Mouse (Mus musculus) left cerebral cortex, adult 11 months (tissue): Measurements from ENCODE around the gene Dscam.
A peak's percentile ranks its signal among the peaks of the same experiment; 100 is the strongest.

Source experiments
- DNase-seq: peaks from one replicate; pipeline ENCODE4 v3.0.0; 2022; ENCODE audit warnings: low spot score

The Dscam gene

GRCm38 (mm10) chr16:96659275-96659674 lies 511.3 kb downstream of the Dscam start:
- DNase-seq = no peak

GRCm38 (mm10) chr16:96655548-96655947 lies 515.0 kb downstream of the Dscam start:
- DNase-seq = no peak

DNA sequence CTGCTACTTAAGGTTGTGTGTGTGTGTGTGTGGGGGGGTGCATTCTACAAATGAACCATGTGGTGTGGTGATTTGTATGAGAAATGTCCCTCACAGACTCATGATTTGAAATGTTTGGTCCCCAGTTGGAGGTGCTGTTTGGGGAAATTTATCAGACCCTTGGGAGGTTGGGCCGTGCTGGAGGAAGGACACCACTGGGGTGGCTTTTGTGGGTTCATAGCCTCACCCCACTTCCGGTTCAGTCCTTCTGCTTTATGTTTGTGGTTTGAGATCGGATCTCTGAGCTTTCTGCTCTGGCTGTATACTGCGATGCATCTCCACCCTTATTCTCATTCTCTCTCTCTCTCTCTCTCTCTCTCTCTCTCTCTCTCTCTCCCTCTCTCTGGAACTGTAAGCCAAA lies 516.5 kb downstream of the Dscam start:
- no peak for DNase-seq

- no peak for DNase-seq
These were observed 519.1 kb downstream of the Dscam start for GRCm38 (mm10) chr16:96651444-96651843.

DNA sequence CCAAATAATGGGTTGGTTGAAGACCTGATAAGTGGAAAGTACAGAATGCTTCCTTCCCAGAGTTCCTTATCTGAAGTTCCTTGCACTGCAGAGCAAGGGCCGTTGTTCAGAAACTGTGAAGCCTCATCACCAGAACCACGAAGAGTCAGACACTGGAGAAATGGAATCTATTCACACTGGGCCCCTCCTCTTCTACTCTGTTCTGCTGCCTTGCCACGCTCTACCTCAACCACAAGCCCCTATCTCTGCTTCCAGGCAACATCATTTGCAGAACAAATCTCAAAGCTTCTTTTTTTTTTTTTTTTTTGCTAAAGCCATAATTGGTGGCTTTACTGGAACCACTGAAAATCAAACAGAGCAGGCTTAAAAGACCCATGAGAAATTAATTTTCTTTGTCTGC lies 530.5 kb downstream of the Dscam start:
- DNase-seq = no peak

GRCm38 (mm10) chr16:96635916-96636315 lies 534.6 kb downstream of the Dscam start:
- DNase-seq = no peak

DNA sequence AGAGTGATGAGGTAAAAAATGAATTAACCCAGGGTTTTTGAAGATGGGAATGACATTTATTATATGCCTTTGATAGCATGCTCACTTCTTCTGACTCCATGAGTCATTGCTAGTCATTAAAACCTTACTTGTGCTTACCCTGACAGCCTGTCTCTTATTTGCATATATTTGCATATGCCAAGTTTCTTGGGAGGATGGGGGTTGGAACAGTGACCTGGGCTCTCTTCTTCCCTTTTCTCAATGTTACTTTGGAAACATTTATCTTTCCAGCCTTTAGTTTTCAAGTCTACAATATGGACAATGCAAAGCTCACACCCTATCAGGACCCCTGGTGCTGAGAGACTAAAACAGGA lies 535.8 kb downstream of the Dscam start:
- no peak for DNase-seq

DNA sequence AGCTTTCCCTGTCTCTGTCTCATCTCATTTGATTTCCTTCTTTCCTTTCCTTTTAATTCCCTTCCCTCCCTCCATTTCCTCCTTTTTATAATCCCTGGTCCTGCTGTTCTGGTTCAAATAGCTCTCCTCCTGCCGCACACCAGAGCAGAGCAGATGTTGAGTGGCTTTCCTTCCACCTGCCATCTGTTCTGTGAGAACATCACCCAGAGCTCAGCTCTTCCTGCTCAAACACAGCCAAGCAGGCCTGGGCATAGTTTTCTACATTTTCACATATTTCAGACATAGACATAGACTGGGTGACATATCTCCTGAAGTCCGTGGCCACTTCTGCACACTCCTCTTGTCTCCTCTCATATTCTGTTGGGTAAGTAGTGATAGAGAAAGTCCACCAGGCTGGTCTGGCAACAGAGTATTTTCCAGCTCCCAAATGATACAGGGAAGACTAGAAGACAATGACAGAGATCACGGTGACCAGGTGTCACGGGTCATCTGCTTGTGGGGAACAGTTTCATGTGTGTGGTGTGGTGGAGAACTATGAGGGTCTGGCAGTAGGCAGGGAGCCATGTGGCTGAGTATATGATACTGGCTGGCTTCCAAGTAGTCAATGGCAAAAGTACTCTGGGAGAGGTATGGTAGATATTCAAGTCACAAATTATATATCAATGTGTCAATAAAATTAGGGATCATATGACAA lies 536.3 kb downstream of the Dscam start:
- DNase-seq = peak; percentile 43

GRCm38 (mm10) chr16:96630241-96630640 lies 540.3 kb downstream of the Dscam start:
- no peak for DNase-seq

- DNase-seq = no peak
These were observed 540.9 kb downstream of the Dscam start for GRCm38 (mm10) chr16:96629623-96630022.

- no peak for DNase-seq
These were observed 545.1 kb downstream of the Dscam start for GRCm38 (mm10) chr16:96625468-96625867.

- DNase-seq = no peak
These were observed 545.8 kb downstream of the Dscam start for GRCm38 (mm10) chr16:96624570-96625411.

DNA sequence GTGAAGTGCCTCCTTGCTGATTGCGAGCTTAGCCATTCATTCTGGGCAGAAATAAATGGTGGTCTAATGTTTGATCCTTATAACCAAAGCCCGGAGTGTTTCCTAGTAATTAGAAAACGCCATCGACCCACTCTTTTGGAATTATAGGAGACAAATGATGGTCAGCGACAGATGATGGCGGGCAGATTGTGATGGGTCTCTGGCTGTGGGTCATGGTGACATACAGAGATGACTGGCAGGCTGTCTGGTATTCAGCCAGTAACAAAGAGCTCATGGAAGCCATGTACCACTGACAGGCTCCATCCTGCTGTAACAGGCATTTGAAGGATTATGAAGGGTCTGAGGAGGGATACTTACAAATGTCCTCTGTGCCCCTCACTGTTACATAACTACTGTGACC lies 549.7 kb downstream of the Dscam start:
- no peak for DNase-seq

DNA sequence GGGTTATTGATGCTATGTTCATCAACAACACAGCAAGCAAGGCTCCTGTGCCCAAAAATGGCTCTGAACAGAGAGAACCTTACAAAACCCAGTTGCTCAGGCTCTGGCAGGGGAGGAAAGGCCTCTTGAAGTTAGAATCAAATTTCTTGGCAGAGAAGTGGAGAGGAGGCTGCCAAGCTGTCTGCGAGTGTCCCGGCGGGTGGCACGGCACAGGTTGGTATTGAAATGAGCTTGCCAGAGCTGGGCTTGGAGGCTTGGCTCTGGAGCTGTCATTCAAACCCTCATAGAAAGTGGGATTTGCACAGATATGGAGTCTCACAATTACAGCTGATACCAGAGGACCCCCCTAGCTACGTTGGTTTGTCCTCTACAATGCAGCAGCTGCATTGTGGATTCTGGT lies 550.1 kb downstream of the Dscam start:
- DNase-seq = peak; percentile 37

GRCm38 (mm10) chr16:96617772-96618171 lies 552.8 kb downstream of the Dscam start:
- DNase-seq = no peak

DNA sequence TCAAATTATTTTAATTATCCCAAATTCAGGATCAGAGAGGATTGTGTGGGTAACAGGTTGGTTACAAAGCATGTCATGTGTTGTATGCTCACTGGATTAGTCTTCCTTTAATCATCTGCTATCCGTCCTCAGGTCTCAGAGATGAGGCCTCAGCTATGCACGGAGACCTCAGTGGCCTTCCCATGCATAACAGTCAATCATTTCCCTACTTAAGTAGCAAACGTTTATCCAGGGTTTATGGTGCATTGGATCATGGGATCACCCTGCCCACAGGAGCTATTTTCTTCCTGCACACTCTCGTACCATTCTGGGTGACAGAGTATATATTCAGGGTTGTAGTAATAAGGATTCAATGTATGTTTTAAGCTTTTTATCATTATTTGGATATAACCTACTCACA lies 557.3 kb downstream of the Dscam start:
- DNase-seq = no peak

- peak; percentile 51 for DNase-seq
These were observed 559.7 kb downstream of the Dscam start for GRCm38 (mm10) chr16:96610806-96611205.

GRCm38 (mm10) chr16:96602206-96602605 lies 568.3 kb downstream of the Dscam start:
- no peak for DNase-seq

DNA sequence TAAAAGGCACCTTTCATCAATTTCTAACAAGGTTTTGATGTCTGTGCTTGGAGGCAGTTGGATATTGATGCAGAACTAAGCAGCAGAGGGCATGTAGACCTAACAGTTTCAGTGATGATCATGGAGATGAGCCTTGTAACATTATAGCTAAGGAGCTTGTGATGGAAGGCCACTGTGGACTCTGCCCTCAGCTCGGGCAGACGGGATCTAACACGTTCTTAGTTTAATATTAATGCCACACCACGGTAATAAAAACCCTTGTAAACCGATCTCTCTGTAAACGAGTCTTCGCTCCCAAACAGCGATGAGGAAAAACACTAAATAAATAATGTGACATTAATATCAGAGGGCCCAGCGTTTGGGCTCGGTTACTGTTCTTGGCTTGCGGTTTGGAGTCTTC lies 569.8 kb downstream of the Dscam start:
- no peak for DNase-seq

DNA sequence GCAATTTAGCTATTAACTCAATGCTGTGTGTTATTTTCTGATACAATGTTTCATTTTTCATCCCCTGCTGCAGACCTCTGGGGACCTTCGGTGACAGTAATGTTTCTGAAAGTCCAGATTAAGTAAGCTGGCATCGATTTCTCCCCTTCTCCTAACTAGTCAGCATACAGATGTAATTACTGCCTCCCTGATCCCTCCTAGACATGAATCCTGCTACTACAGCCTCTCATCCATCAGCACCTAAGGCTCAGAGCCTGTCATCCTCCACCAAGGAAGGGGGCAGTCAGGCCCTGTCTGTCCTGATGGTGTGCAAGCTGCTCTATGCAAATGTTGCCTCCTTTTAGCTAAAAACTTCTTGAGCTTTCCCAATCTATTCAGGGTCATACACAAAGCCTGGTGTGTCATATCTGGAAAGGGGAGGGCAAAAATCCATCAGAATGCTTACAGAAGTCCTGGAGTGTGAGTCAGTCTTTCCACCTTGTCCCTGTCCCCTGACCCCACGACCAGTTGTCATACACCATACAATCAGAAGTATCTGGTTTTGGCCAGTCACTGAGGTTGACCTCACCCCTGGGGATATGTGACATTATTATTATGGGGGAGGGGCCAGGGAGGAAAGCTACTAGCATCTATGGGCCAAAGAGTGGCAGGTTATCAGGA lies 571.0 kb downstream of the Dscam start:
- no peak for DNase-seq

- peak; percentile 40 for DNase-seq
These were observed 594.7 kb downstream of the Dscam start for GRCm38 (mm10) chr16:96575841-96576240.

DNA sequence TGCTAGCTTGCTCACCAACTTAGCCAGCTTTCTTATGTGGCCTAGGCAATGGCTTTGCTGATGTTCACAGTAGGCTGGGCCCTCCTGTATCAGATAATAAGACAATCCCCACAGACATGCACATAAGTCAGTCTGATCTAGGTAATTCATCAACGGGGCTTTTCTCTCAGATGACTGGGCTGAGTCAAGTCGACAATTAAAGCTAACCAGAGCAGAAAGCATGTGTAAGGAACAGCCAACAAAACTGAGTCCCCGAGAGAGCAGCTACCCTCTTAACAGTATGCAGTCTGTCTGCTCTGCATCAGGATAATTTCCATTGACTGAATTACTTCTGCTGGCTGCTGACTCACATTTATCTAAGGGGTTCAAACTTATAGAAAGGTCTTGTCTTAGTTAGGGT lies 603.1 kb downstream of the Dscam start:
- DNase-seq = no peak
